Mouse (Mus musculus): ENCODE results near the gene Myo7a. TPM values are rescaled to one million over a fixed set of nuclear protein-coding genes. Genes with fewer than 3 reads are reported as not detected.

Myo7a gene
- polyA plus RNA-seq, 1 experiment from 2014 or later: 12.7 TPM

DNA sequence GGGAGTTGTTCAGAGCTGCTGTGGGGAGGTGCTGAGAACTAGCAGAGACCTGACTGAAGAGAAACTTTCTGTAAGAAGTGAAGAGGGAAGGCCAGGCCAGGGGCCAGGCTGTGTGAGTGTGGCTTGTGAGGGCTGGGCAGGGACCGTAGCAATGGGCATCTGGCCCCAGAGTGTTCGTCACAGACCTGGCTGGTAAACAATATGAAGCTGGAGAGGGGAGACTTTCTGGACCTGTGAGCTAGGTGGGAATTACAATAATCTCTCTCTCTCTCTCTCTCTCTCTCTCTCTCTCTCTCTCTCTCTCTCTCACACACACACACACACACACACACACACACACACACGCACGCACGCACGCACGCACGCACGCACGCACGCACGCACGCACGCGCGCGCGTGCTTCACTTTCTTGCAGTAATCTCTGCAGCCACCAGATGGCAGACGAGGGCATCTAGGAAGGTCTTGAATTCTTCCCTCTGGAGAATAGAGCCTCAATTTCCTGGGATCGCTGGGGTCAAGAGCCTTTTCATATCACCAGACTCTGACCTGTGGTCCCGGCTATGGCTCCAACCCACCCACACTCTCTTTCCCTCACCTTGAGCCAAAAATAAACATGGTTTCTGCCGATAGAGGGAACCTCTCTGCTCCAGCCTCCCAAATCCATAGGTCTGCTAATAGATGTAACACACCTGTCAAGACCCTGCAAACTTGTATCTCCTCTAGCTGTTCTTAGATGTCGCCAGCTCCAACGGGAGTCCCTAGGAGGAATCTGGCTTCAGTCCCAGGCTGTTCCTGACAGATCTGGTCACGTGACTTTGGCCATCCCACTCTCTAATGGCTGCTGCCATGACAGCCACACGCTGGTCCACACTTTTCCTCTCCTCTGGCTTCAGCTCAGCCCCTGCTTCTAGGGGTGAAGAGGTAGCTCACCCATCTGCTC, 16.1 kb downstream of the Myo7a start:
- peak overlapping the region; percentile 22 for H3K4me3 ChIP-seq (ENCODE audit: low read depth, low read length)
- H3K27me3 ChIP-seq (ENCODE audit: control insufficient read depth, insufficient read depth, low read length): no peaks in the 10 kb centered on the region
- H3K27ac ChIP-seq (ENCODE audit: low read length): peak overlapping the region; percentile 21; the same call in 1 of the 2 replicates
- no peaks in the 10 kb centered on the region for H3K9me3 ChIP-seq (ENCODE audit: control insufficient read depth, low read depth, low read length)
- H3K36me3 ChIP-seq (ENCODE audit: control insufficient read depth, insufficient read depth, low read length): no peaks in the 10 kb centered on the region
- H3K4me1 ChIP-seq (ENCODE audit: control insufficient read depth, insufficient read depth, low read length): 0 out of 2 replicates have a peak, but pooled peaks cover 2% of the 10 kb centered on the region
- H3K9ac ChIP-seq (replicated peaks; ENCODE audit: low read depth, low read length): peak overlapping the region; percentile 28; the same call in 1 of the 2 replicates
- ATAC-seq (ENCODE audit: insufficient number of reproducible peaks, insufficient read depth, low FRiP score, low read depth): no peak
- WGBS: 12% methylated on average over 24 of the region's 26 CpGs
- peak overlapping the region; percentile 42 for H3K4me2 ChIP-seq (replicated peaks; ENCODE audit: low read depth, low read length)

DNA sequence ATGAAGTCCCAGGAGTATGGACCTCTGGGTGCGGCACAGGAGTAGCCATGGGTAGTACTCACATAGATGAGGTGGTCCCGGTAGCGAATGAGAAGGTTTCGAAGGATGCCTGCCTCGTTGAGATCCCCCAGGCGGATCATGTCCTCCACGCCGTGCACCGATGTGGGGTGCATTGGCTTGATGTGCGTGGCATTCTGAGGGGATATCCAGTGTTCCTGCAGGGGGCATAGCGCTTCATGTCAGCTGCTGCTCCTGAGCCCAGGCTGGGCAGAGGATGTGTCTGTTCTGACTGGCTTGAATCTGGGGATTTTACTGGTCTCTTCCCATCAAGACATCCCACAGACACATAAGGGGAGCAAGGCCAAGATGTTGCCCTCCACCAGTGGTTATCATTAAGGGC, 16.8 kb downstream of the Myo7a start:
- Histone ChIP-seq H3K36me3 (ENCODE audit: control insufficient read depth, insufficient read depth, low read length) (no peaks in the 10 kb centered on the region), H3K27ac (ENCODE audit: low read length) (no peak overlapping the region)
- 94% methylated on average over 11 of the region's 11 CpGs for WGBS

DNA sequence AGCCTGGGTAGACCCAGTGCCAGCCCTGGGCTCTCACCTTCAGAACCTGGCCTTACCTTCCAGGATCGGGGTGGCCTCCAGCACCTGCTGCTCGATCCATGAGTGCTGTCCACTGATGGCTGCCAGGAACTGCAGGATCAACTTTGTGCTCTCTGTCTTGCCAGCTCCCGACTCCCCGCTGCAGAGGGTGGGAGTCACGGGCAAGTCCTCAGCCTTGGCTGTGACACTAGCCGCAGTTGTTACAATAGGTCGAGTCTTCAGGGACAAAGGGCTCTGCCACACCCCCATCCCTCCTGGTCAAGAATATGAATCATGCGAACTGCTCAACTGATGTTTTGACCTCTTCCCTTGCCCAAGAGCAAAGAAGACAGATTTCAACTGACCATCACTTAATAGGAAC, 21.8 kb downstream of the Myo7a start:
- H3K36me3 ChIP-seq (ENCODE audit: control insufficient read depth, insufficient read depth, low read length): no peaks in the 10 kb centered on the region
- no peaks in the 10 kb centered on the region for H3K9me3 ChIP-seq (ENCODE audit: control insufficient read depth, low read depth, low read length)
- no peak overlapping the region for H3K4me2 ChIP-seq (replicated peaks; ENCODE audit: low read depth, low read length)
- no peaks in the 10 kb centered on the region for H3K4me1 ChIP-seq (ENCODE audit: control insufficient read depth, insufficient read depth, low read length)
- no peaks in the 10 kb centered on the region for H3K27me3 ChIP-seq (ENCODE audit: control insufficient read depth, insufficient read depth, low read length)
- no peak overlapping the region for H3K27ac ChIP-seq (ENCODE audit: low read length)
- no peak overlapping the region for H3K4me3 ChIP-seq (ENCODE audit: low read depth, low read length)
- WGBS: 92% methylated on average over 8 of the region's 8 CpGs
- no peak overlapping the region for H3K9ac ChIP-seq (replicated peaks; ENCODE audit: low read depth, low read length)
- ATAC-seq (ENCODE audit: insufficient number of reproducible peaks, insufficient read depth, low FRiP score, low read depth): no peak

More for the DNA sequence above, 16.8 kb downstream of the Myo7a start:
- Histone ChIP-seq H3K4me2 (replicated peaks; ENCODE audit: low read depth, low read length) (peak overlapping the region; percentile 42; the same call in 1 of the 2 replicates), H3K9me3 (ENCODE audit: control insufficient read depth, low read depth, low read length) (no peaks in the 10 kb centered on the region), H3K9ac (replicated peaks; ENCODE audit: low read depth, low read length) (peak overlapping the region; percentile 28; the same call in 1 of the 2 replicates), H3K4me1 (ENCODE audit: control insufficient read depth, insufficient read depth, low read length) (0 out of 2 replicates have a peak, but pooled peaks cover 2% of the 10 kb centered on the region), H3K4me3 (ENCODE audit: low read depth, low read length) (no peak overlapping the region), H3K27me3 (ENCODE audit: control insufficient read depth, insufficient read depth, low read length) (no peaks in the 10 kb centered on the region)
- no peak for ATAC-seq (ENCODE audit: insufficient number of reproducible peaks, insufficient read depth, low FRiP score, low read depth)

DNA sequence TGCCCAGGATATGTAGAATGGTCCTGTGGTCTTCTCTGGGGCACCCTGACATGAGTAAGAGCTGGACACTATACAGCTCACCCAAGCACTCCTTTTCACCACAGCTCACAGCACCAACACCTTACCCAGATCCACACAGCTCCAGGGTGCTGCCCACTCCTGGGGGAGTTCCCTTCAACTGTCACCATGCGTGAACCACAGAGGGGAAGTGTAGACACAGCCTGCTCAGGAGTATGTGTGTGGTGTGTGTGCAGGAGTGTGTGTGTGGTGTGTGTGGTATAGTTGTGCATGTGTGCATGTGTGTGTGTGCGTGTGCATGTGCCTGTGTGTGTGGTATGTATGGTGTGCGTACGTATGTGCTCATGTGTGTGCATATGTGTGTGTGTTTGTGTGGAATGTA, 23.5 kb downstream of the Myo7a start:
- H3K9me3 ChIP-seq (ENCODE audit: control insufficient read depth, low read depth, low read length): no peaks in the 10 kb centered on the region
- no peaks in the 10 kb centered on the region for H3K27me3 ChIP-seq (ENCODE audit: control insufficient read depth, insufficient read depth, low read length)
- no peaks in the 10 kb centered on the region for H3K36me3 ChIP-seq (ENCODE audit: control insufficient read depth, insufficient read depth, low read length)
- no peaks in the 10 kb centered on the region for H3K4me1 ChIP-seq (ENCODE audit: control insufficient read depth, insufficient read depth, low read length)
- 96% methylated on average over 4 of the region's 4 CpGs for WGBS
- no peak overlapping the region for H3K27ac ChIP-seq (ENCODE audit: low read length)
- H3K9ac ChIP-seq (replicated peaks; ENCODE audit: low read depth, low read length): no peak overlapping the region
- ATAC-seq (ENCODE audit: insufficient number of reproducible peaks, insufficient read depth, low FRiP score, low read depth): no peak
- no peak overlapping the region for H3K4me2 ChIP-seq (replicated peaks; ENCODE audit: low read depth, low read length)
- no peak overlapping the region for H3K4me3 ChIP-seq (ENCODE audit: low read depth, low read length)

DNA sequence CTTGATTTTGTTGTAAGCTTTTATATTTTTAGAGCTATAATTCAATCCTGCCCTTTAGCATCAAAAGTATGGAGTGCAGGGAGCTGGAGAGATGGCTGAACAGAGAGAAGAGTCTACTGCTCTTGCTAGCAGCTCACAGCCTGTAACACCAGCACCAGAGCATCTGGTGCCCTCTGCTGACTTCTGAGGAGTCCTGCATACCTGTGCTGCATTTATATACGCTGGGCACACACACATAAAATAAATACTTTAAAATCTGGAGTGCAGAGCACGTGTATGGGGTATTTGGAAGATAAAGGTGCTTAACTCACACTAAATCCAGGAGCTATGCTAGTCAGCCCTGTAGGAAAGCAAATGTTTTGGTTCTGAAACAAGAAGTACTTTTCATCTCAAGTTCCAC, 33.0 kb downstream of the Myo7a start:
- ATAC-seq (ENCODE audit: insufficient number of reproducible peaks, insufficient read depth, low FRiP score, low read depth): no peak
- H3K4me2 ChIP-seq (replicated peaks; ENCODE audit: low read depth, low read length): no peak overlapping the region
- H3K36me3 ChIP-seq (ENCODE audit: control insufficient read depth, insufficient read depth, low read length): no peaks in the 10 kb centered on the region
- H3K4me1 ChIP-seq (ENCODE audit: control insufficient read depth, insufficient read depth, low read length): peaks cover 15% of the 10 kb centered on the region
- H3K27me3 ChIP-seq (ENCODE audit: control insufficient read depth, insufficient read depth, low read length): no peaks in the 10 kb centered on the region
- no peak overlapping the region for H3K4me3 ChIP-seq (ENCODE audit: low read depth, low read length)
- H3K9ac ChIP-seq (replicated peaks; ENCODE audit: low read depth, low read length): no peak overlapping the region
- no peak overlapping the region for H3K27ac ChIP-seq (ENCODE audit: low read length)
- H3K9me3 ChIP-seq (ENCODE audit: control insufficient read depth, low read depth, low read length): no peaks in the 10 kb centered on the region
- WGBS: 37% methylated on average over 2 of the region's 2 CpGs

DNA sequence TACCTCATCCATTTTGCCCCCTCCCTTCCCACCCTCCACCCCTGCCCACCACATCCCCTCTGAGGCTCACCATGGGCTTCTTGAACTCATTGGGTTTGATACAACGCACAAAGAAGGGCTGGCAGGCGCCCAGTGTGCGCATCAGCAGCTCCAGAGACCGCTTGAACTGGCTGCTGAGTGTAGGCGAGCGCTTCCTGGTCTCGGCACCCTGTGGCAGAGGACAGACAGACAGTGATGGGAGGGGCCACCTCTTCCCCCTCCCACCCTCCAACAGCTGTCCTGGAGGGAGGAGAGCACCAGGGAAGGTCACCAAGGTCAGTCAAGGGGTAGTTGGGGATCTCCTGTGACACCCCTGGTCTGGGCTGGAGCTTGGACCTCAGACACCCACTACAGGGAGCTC, 34.0 kb downstream of the Myo7a start:
- Histone ChIP-seq H3K27me3 (ENCODE audit: control insufficient read depth, insufficient read depth, low read length) (no peaks in the 10 kb centered on the region), H3K9ac (replicated peaks; ENCODE audit: low read depth, low read length) (no peak overlapping the region), H3K36me3 (ENCODE audit: control insufficient read depth, insufficient read depth, low read length) (no peaks in the 10 kb centered on the region), H3K27ac (ENCODE audit: low read length) (no peak overlapping the region), H3K4me2 (replicated peaks; ENCODE audit: low read depth, low read length) (no peak overlapping the region), H3K4me1 (ENCODE audit: control insufficient read depth, insufficient read depth, low read length) (peaks cover 15% of the 10 kb centered on the region), H3K9me3 (ENCODE audit: control insufficient read depth, low read depth, low read length) (no peaks in the 10 kb centered on the region), H3K4me3 (ENCODE audit: low read depth, low read length) (no peak overlapping the region)
- ATAC-seq (ENCODE audit: insufficient number of reproducible peaks, insufficient read depth, low FRiP score, low read depth): no peak
- WGBS: 79% methylated on average over 7 of the region's 7 CpGs

DNA sequence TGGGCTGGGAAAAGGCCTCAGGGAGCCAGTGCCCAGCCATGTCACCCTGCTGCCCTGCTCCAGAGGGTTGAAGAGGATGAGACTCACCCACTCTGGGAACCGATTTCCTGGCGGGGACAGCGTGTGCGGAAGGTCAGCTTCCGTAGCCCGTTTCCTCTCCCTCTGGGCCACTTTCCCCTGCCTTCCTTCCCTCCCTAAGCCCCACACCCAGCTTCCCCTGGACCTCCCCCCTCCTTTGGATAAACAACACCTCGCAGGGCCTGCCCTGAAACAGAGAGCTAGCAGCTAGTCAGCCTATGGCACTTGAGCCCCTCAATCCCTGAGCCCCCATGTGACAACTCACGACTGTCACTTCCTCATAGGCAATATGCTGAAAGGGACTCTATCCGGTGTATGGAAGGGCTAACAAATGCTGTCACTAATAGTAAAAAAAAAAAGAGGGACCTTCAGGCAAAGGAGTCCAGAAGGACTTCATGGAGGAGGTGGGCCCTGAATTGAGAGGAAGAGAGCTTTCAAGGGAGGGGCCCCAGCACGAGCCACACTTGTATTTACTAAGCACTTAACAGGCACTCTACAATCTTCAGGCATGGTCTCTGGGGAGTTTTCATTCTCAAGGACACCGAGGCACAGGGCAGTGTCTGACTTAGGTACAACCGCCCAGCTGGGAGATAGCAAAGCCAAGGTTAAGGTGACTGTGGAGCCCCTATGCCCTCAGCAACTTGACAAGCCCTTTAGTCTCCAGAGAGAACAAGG, 34.6 kb downstream of the Myo7a start:
- no peaks in the 10 kb centered on the region for H3K27me3 ChIP-seq (ENCODE audit: control insufficient read depth, insufficient read depth, low read length)
- no peaks in the 10 kb centered on the region for H3K36me3 ChIP-seq (ENCODE audit: control insufficient read depth, insufficient read depth, low read length)
- peaks cover 15% of the 10 kb centered on the region for H3K4me1 ChIP-seq (ENCODE audit: control insufficient read depth, insufficient read depth, low read length)
- WGBS: 32% methylated on average over 12 of the region's 12 CpGs
- no peak overlapping the region for H3K27ac ChIP-seq (ENCODE audit: low read length)
- H3K4me3 ChIP-seq (ENCODE audit: low read depth, low read length): no peak overlapping the region
- no peak for ATAC-seq (ENCODE audit: insufficient number of reproducible peaks, insufficient read depth, low FRiP score, low read depth)
- H3K9me3 ChIP-seq (ENCODE audit: control insufficient read depth, low read depth, low read length): no peaks in the 10 kb centered on the region
- H3K4me2 ChIP-seq (replicated peaks; ENCODE audit: low read depth, low read length): no peak overlapping the region; the same call in 1 of the 2 replicates
- no peak overlapping the region for H3K9ac ChIP-seq (replicated peaks; ENCODE audit: low read depth, low read length)

DNA sequence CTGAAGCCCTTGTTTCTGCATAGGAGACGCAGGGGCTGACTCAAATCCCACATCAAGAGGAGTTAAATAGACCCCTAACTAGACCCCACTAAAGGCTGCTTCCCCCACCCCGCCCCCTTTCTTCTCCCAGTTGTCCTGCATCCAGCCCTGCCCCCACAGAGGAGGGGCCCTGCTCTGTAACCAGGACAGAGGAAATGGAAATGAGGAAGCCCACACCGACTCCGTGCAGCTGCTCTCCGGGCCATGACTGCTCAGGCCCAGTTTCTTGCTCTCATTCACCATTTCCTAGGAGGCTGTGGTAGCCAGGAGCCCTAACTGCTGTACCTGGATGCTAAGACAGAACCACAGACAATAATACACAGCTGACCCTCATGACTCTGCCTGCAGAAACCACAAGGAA, 36.9 kb downstream of the Myo7a start:
- ATAC-seq (ENCODE audit: insufficient number of reproducible peaks, insufficient read depth, low FRiP score, low read depth): peak; percentile 2; the same call in 1 of the 2 replicates
- H3K9me3 ChIP-seq (ENCODE audit: control insufficient read depth, low read depth, low read length): no peaks in the 10 kb centered on the region
- H3K36me3 ChIP-seq (ENCODE audit: control insufficient read depth, insufficient read depth, low read length): no peaks in the 10 kb centered on the region
- no peaks in the 10 kb centered on the region for H3K27me3 ChIP-seq (ENCODE audit: control insufficient read depth, insufficient read depth, low read length)
- H3K4me3 ChIP-seq (ENCODE audit: low read depth, low read length): no peak overlapping the region
- WGBS: 29% methylated on average over 5 of the region's 5 CpGs
- peaks cover 15% of the 10 kb centered on the region for H3K4me1 ChIP-seq (ENCODE audit: control insufficient read depth, insufficient read depth, low read length)
- H3K4me2 ChIP-seq (replicated peaks; ENCODE audit: low read depth, low read length): no peak overlapping the region
- H3K9ac ChIP-seq (replicated peaks; ENCODE audit: low read depth, low read length): no peak overlapping the region
- no peak overlapping the region for H3K27ac ChIP-seq (ENCODE audit: low read length)
